Mouse (Mus musculus): Measurements from ENCODE around the gene Tbc1d25. TPM values are rescaled to one million over a fixed set of nuclear protein-coding genes. Genes with fewer than 3 reads are reported as not detected.

Gene Tbc1d25
- polyA plus RNA-seq, 1 experiment, result 12.0 TPM

Other genes starting within 250 kb of the Tbc1d25 start
- gene Eras, start 247.6 kb downstream of the Tbc1d25 start, polyA plus RNA-seq (2012; rRNA removed), result 0.16 TPM in 1 of 2 replicates, not detected in the other
- gene Hdac6, start 228.3 kb downstream of the Tbc1d25 start, polyA plus RNA-seq (2012; rRNA removed), result 179 and 264 TPM in 2 replicates
- 0.13 and 0.16 TPM in 2 replicates for gene Gata1, start 198.1 kb downstream of the Tbc1d25 start, polyA plus RNA-seq (2012; rRNA removed)
- gene Glod5, start 157.7 kb downstream of the Tbc1d25 start, polyA plus RNA-seq (2012; rRNA removed), result 0.22 and 0.31 TPM in 2 replicates
- 16.0 and 16.5 TPM in 2 replicates for gene Suv39h1, start 101.4 kb downstream of the Tbc1d25 start, polyA plus RNA-seq (2012; rRNA removed)
- 7.8 and 9.5 TPM in 2 replicates for gene Was, start 85.7 kb downstream of the Tbc1d25 start, polyA plus RNA-seq (2012; rRNA removed)
- gene Wdr13, start 43.3 kb downstream of the Tbc1d25 start, polyA plus RNA-seq (2012; rRNA removed), result 93.8 and 104 TPM in 2 replicates
- gene Rbm3, start 30.3 kb downstream of the Tbc1d25 start, polyA plus RNA-seq (2012; rRNA removed), result 134 and 160 TPM in 2 replicates
- gene Ebp, start 17.3 kb upstream of the Tbc1d25 start, polyA plus RNA-seq (2012; rRNA removed), result 68.5 and 99.7 TPM in 2 replicates
- gene Porcn, start 30.3 kb upstream of the Tbc1d25 start, polyA plus RNA-seq (2012; rRNA removed), result 32.0 and 33.2 TPM in 2 replicates
- 42.3 and 43.6 TPM in 2 replicates for gene Ftsj1, start 76.2 kb upstream of the Tbc1d25 start, polyA plus RNA-seq (2012; rRNA removed)
- gene Slc38a5, start 95.0 kb upstream of the Tbc1d25 start, polyA plus RNA-seq (2012; rRNA removed), result 2,149 and 4,709 TPM in 2 replicates
- gene Ssxb10, start 151.2 kb upstream of the Tbc1d25 start, polyA plus RNA-seq (2012; rRNA removed), result not detected in 2 replicates
- gene Ssxb9, start 190.8 kb upstream of the Tbc1d25 start, polyA plus RNA-seq (2012; rRNA removed), result not detected in 2 replicates
- gene Ssxb1, start 237.1 kb upstream of the Tbc1d25 start, polyA plus RNA-seq (2012; rRNA removed), result not detected in 2 replicates